Mouse (Mus musculus): ENCODE measurements around the gene Ak7.

GRCm38 (mm10) chr12:105806205-105806604, 100.4 kb downstream of the Ak7 start:
- TF ChIP-seq POLR2A (IDR thresholded peaks at IDR 0.05; ENCODE audit: low read depth, low read length) (no peak), CTCF (IDR thresholded peaks at IDR 0.05; ENCODE audit: extremely low read depth, insufficient read depth, insufficient read length, insufficient replicate concordance) (no peak)

Measured in spleen, adult 2 months (tissue).